Mouse (Mus musculus) myocyte (in vitro differentiated cells): ENCODE data around the gene Siae. TPM values are rescaled to one million over a fixed set of nuclear protein-coding genes. Genes with fewer than 3 reads are reported as not detected.

Experiments
- H3K27me3 ChIP-seq: one replicate; pipeline ENCODE4 v1.6.1; 2011; ENCODE audit not compliant: control insufficient read depth, insufficient read depth, insufficient read length
- H3K36me3 ChIP-seq: one replicate; pipeline ENCODE4 v1.6.1; 2011; ENCODE audit not compliant: control insufficient read depth, insufficient read depth
- H3K4me2 ChIP-seq: one replicate; pipeline ENCODE4 v1.6.1; 2011; ENCODE audit warnings: low read depth, control low read depth
- H3K4me3 ChIP-seq: one replicate; pipeline ENCODE4 v1.5.1; 2011; ENCODE audit warnings: mild to moderate bottlenecking, control low read depth, moderate library complexity
- H3K79me2 ChIP-seq: one replicate; pipeline ENCODE4 v1.6.1; 2011; ENCODE audit not compliant: control insufficient read depth, insufficient read depth
- H3ac ChIP-seq: one replicate; pipeline ENCODE4 v1.6.1; 2011; ENCODE audit not compliant: control insufficient read depth, insufficient read length
- CEBPB ChIP-seq: IDR thresholded peaks from 2 replicates; pipeline ENCODE4 v1.6.1; 2011; ENCODE audit warnings: mild to moderate bottlenecking, moderate library complexity; ENCODE audit not compliant: poor library complexity, insufficient read depth, severe bottlenecking
- E2F4 ChIP-seq: IDR thresholded peaks from one replicate; pipeline ENCODE4 v1.6.1; 2011; ENCODE audit warnings: mild to moderate bottlenecking, control low read depth, moderate library complexity; ENCODE audit not compliant: insufficient read depth
- MAX ChIP-seq: IDR thresholded peaks from one replicate; pipeline ENCODE4 v1.6.1; 2011; ENCODE audit warnings: low read depth, mild to moderate bottlenecking, control low read depth
- MYOD1 ChIP-seq, 3 experiments: IDR thresholded peaks; one replicate each; pipeline ENCODE4 v1.6.1; 2011; ENCODE audit warnings: control low read depth in 2 of 3, low read depth in 2 of 3, mild to moderate bottlenecking in 2 of 3, moderate library complexity in 1 of 3; ENCODE audit not compliant: insufficient read length in 2 of 3, control insufficient read depth in 1 of 3
- MYOG ChIP-seq, 3 experiments: IDR thresholded peaks; one replicate each; pipeline ENCODE4 v1.6.1; 2011; ENCODE audit warnings: control low read depth in 2 of 3, low read depth in 2 of 3, mild to moderate bottlenecking in 2 of 3; ENCODE audit not compliant: insufficient read length in 2 of 3, control insufficient read depth in 1 of 3, insufficient read depth in 1 of 3
- POLR2A ChIP-seq: IDR thresholded peaks from one replicate; pipeline ENCODE4 v1.6.1; 2011; ENCODE audit warnings: low read depth, mild to moderate bottlenecking, control low read depth, moderate library complexity; ENCODE audit not compliant: insufficient read length
- POLR2AphosphoS2 ChIP-seq: IDR thresholded peaks from one replicate; pipeline ENCODE4 v1.6.1; 2011; ENCODE audit warnings: low read depth, control low read depth; ENCODE audit not compliant: insufficient read length
- REST ChIP-seq: IDR thresholded peaks from one replicate; pipeline ENCODE4 v1.6.1; 2011; ENCODE audit warnings: mild to moderate bottlenecking, control low read depth, moderate library complexity; ENCODE audit not compliant: insufficient read depth, insufficient read length
- SRF ChIP-seq: IDR thresholded peaks from one replicate; pipeline ENCODE4 v1.6.1; 2011; ENCODE audit warnings: low read depth; ENCODE audit not compliant: control insufficient read depth, insufficient read length
- TCF12 ChIP-seq: IDR thresholded peaks from one replicate; pipeline ENCODE4 v1.6.1; 2011; ENCODE audit warnings: mild to moderate bottlenecking, control low read depth; ENCODE audit not compliant: poor library complexity, insufficient read depth, severe bottlenecking
- TCF3 ChIP-seq: IDR thresholded peaks from one replicate; pipeline ENCODE4 v1.6.1; 2011; ENCODE audit warnings: low read depth, control low read depth; ENCODE audit not compliant: insufficient read length
- USF1 ChIP-seq: IDR thresholded peaks from one replicate; pipeline ENCODE4 v1.6.1; 2011; ENCODE audit warnings: low read depth, mild to moderate bottlenecking, control low read depth, moderate library complexity
- polyA plus RNA-seq: library from polyadenylated mRNA; unstranded; fragments of >200 nt; fragmentation: generic; extraction: Trizol; gene quantifications from one replicate; pipeline ENCODE4 v1.2.1, GENCODE M21; 2012; ENCODE audit warnings: missing spikeins

Gene Siae
- polyA plus RNA-seq, 1 experiment, result 0.60 TPM

DNA sequence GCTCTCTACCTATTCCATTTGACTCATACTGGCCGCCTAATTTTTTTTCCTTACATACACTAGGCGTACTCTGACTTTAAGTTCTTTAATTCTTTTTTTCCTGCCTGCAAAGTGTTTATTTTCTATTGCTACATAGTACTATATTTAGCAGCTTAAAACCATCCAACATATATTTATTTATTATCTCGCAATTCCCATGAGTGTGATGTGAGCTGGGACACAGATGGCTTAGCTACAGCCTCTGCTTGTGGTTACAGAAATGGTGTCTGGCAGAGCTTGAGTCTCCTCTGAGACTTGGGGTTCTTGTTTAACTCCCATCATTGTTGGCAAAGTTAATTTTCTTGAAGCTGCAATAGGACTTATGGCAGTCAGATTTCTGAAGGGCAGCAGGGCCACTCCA, 83.2 kb downstream of the Siae start:
- Histone ChIP-seq H3ac (no peak overlapping the region), H3K36me3 (no peaks in the 10 kb centered on the region), H3K27me3 (no peaks in the 10 kb centered on the region), H3K79me2 (no peaks in the 10 kb centered on the region), H3K4me3 (no peak overlapping the region), H3K4me2 (no peak overlapping the region)
- TF ChIP-seq USF1, result no peak
- no peak for TF ChIP-seq REST
- no peak for TF ChIP-seq TCF12
- no peak for TF ChIP-seq TCF3
- TF ChIP-seq POLR2AphosphoS2, result no peak
- no peak for TF ChIP-seq POLR2A
- no peak for TF ChIP-seq MYOD1 (IDR thresholded peaks at IDR 0.05; ENCODE audit: control insufficient read depth in 1 of 3, insufficient read length in 2 of 3, low read depth in 2 of 3)

- H3ac ChIP-seq, result no peak overlapping the region
- no peaks in the 10 kb centered on the region for H3K79me2 ChIP-seq
- no peak overlapping the region for H3K4me3 ChIP-seq
- H3K27me3 ChIP-seq, result no peaks in the 10 kb centered on the region
- no peak overlapping the region for H3K4me2 ChIP-seq
- TF ChIP-seq MAX (no peak), USF1 (no peak), MYOD1 (IDR thresholded peaks at IDR 0.05; ENCODE audit: control insufficient read depth in 1 of 3, insufficient read length in 2 of 3, low read depth in 2 of 3) (no peak), SRF (no peak)
- peaks cover 24% of the 10 kb centered on the region for H3K36me3 ChIP-seq
Measured at GRCm38 (mm10) chr9:37646246-37646645, 90.7 kb downstream of the Siae start.

DNA sequence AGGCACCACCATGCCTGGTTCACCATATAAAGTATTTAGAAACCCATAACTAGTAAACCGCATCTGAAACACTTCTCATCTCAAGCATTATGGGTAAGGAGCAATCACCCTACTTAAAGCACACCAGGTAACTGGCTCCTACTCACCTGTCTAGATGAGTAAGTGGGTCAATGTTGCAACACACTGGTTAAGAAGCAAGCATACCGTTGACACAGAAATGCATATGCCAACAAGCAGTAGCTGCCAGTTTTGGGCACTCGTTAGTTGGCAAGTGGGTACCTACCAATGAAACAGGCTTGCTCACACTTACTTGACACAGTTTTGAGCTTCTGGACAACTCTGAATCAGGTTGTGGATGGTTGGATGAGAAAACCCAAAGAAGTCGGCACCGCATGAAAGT, 95.1 kb downstream of the Siae start:
- Histone ChIP-seq H3K36me3 (peaks cover 48% of the 10 kb centered on the region), H3K79me2 (peaks cover 7% of the 10 kb centered on the region), H3K4me2 (no peak overlapping the region), H3K4me3 (no peak overlapping the region), H3ac (no peak overlapping the region), H3K27me3 (no peaks in the 10 kb centered on the region)
- TF ChIP-seq TCF3, result no peak
- no peak for TF ChIP-seq MAX
- TF ChIP-seq USF1, result no peak
- no peak for TF ChIP-seq POLR2A
- no peak for TF ChIP-seq MYOD1 (IDR thresholded peaks at IDR 0.05; ENCODE audit: control insufficient read depth in 1 of 3, insufficient read length in 2 of 3, low read depth in 2 of 3)
- no peak for TF ChIP-seq REST
- TF ChIP-seq MYOG (IDR thresholded peaks at IDR 0.05; ENCODE audit: control insufficient read depth in 1 of 3, insufficient read depth in 1 of 3, insufficient read length in 2 of 3, low read depth in 2 of 3), result no peak

- Histone ChIP-seq H3K4me3 (no peak overlapping the region), H3K79me2 (peaks cover 20% of the 10 kb centered on the region), H3K36me3 (peaks cover 38% of the 10 kb centered on the region), H3K4me2 (no peak overlapping the region), H3ac (no peak overlapping the region), H3K27me3 (no peaks in the 10 kb centered on the region)
- TF ChIP-seq CEBPB (no peak), REST (no peak), TCF12 (no peak)
Measured at GRCm38 (mm10) chr9:37653836-37654235, 98.3 kb downstream of the Siae start.

DNA sequence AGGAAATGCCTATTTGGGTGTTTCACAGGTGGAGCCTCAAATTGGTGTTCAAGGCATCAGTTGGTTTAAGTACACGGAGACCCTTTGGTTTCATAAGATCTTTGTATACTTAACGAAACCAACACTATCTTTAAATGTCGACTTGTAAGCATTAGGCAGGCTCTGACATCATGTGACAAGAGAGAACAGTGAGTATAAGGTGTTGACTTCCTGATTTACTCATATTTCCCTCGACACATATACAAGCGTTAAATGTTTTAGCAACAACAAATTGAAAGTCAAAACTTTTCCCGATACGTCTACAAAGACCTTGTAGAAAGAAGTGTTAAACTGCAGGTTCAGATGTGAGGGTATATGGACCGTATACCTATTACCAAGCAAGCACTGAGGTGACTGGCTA, 100.5 kb downstream of the Siae start:
- peak overlapping the region; percentile 97 for H3K4me3 ChIP-seq
- no peak overlapping the region for H3ac ChIP-seq
- H3K4me2 ChIP-seq, result peak overlapping the region; percentile 97
- peaks cover 20% of the 10 kb centered on the region for H3K79me2 ChIP-seq
- no peak for TF ChIP-seq SRF
- peak; percentile 27 for TF ChIP-seq USF1
- no peak for TF ChIP-seq POLR2AphosphoS2
- TF ChIP-seq POLR2A, result no peak
- TF ChIP-seq REST, result no peak
- H3K27me3 ChIP-seq, result no peaks in the 10 kb centered on the region
- H3K36me3 ChIP-seq, result peaks cover 25% of the 10 kb centered on the region

GRCm38 (mm10) chr9:37656439-37656881, 101.0 kb downstream of the Siae start:
- TF ChIP-seq CEBPB, result no peak
- TF ChIP-seq POLR2AphosphoS2, result no peak
- no peak for TF ChIP-seq REST
- no peak for TF ChIP-seq TCF3
- no peak for TF ChIP-seq E2F4
- TF ChIP-seq MAX, result no peak
- TF ChIP-seq USF1, result no peak
- TF ChIP-seq TCF12, result no peak
- no peak for TF ChIP-seq MYOD1 (IDR thresholded peaks at IDR 0.05; ENCODE audit: control insufficient read depth in 1 of 3, insufficient read length in 2 of 3, low read depth in 2 of 3)
- TF ChIP-seq MYOG (IDR thresholded peaks at IDR 0.05; ENCODE audit: control insufficient read depth in 1 of 3, insufficient read depth in 1 of 3, insufficient read length in 2 of 3, low read depth in 2 of 3), result no peak
- no peak for TF ChIP-seq POLR2A
- TF ChIP-seq SRF, result no peak
- H3K36me3 ChIP-seq, result peaks cover 24% of the 10 kb centered on the region
- H3K4me3 ChIP-seq, result peak overlapping the region; percentile 97
- peaks cover 20% of the 10 kb centered on the region for H3K79me2 ChIP-seq
- peak overlapping the region; percentile 97 for H3K4me2 ChIP-seq
- H3ac ChIP-seq, result peak overlapping the region; percentile 12
- no peaks in the 10 kb centered on the region for H3K27me3 ChIP-seq
